ENCODE assay signal across 20 mouse cellular contexts in genomic region chr11:94361166-94361870, GRCm38 (mm10). TPM values are rescaled to one million over a fixed set of nuclear protein-coding genes. Genes with fewer than 3 reads are reported as not detected.
DNase-seq lines count a peak whose midpoint lies in the region; ATAC-seq lines count a peak whose summit lies in the region.
"Had no signal": no experiment of that assay in that cellular context is flagged by ENCODE, and none has a peak within 500 bp of the region (broad histone marks: within the 10 kb centered on the region; RNA-seq: fewer than 3 reads in every experiment).

No protein-coding gene starts in this region.

- H3K4me3 ChIP-seq in hindbrain, embryonic 14.5 days (replicated peaks; ENCODE audit: low read length) = no peak overlapping the region
- H3K4me3 ChIP-seq in midbrain, embryonic 10.5 days = no peak overlapping the region
- H3K4me3 ChIP-seq: forebrain, embryonic 13.5 days; heart, adult 2 months; heart, embryonic 15.5 days; hindbrain, embryonic 10.5 days had no signal

- DNase-seq in cerebellum, adult 11 months = peak; percentile 65
- peak; percentile 73 to 79 for DNase-seq in cerebellum, adult 18-20 months
- DNase-seq in cerebellum, adult 9-11 months = peak; percentile 91
- DNase-seq in cerebellum, postnatal 36 days = peak; percentile 74
- no peak for DNase-seq in hindbrain, embryonic 14.5 days (ENCODE audit: low spot score)
- no peak for DNase-seq in midbrain, embryonic 10.5 days (ENCODE audit: low spot score)
- no peak for DNase-seq in adipocyte (ENCODE audit: low spot score)
- DNase-seq: adrenal gland, adult 8-10 months; forebrain, postnatal 0 days; gastrocnemius, postnatal 14 days; heart, adult 2 months; heart, postnatal 14 days; kidney, adult 8-10 months had no signal

- H3K27me3 ChIP-seq in hindbrain, embryonic 14.5 days (ENCODE audit: control insufficient read depth, insufficient read depth, low read length) = no peaks in the 10 kb centered on the region
- H3K27me3 ChIP-seq in midbrain, embryonic 10.5 days (ENCODE audit: low read depth, poor library complexity, severe bottlenecking) = no peaks in the 10 kb centered on the region
- H3K27me3 ChIP-seq: forebrain, embryonic 13.5 days; heart, embryonic 15.5 days had no signal

- H3K9ac ChIP-seq in hindbrain, embryonic 14.5 days = no peak overlapping the region
- H3K9ac ChIP-seq: forebrain, embryonic 13.5 days; forebrain, postnatal 0 days; heart, embryonic 15.5 days had no signal

- WGBS in hindbrain, embryonic 14.5 days = 96% methylated on average over 14 of the region's 14 CpGs
- WGBS in midbrain, embryonic 10.5 days = 92% methylated on average over 14 of the region's 14 CpGs

- no peak for ATAC-seq in hindbrain, embryonic 14.5 days (ENCODE audit: low FRiP score)
- ATAC-seq: forebrain, embryonic 13.5 days; forebrain, postnatal 0 days; hindbrain, embryonic 16.5 days; inflammation-experienced regulatory T-cells, adult 6 months; intestine, postnatal 0 days had no signal

- H3K27ac ChIP-seq in hindbrain, embryonic 14.5 days = no peak overlapping the region
- H3K27ac ChIP-seq in midbrain, embryonic 10.5 days (replicated peaks) = no peak overlapping the region
- H3K27ac ChIP-seq: forebrain, embryonic 13.5 days; heart, adult 2 months; heart, embryonic 15.5 days; hindbrain, embryonic 10.5 days had no signal

- H3K4me2 ChIP-seq in hindbrain, embryonic 14.5 days (replicated peaks) = no peak overlapping the region
- H3K4me2 ChIP-seq: forebrain, embryonic 13.5 days; heart, embryonic 11.5 days; heart, embryonic 15.5 days had no signal

- no peaks in the 10 kb centered on the region for H3K4me1 ChIP-seq in hindbrain, embryonic 14.5 days (replicated peaks; ENCODE audit: control insufficient read depth, insufficient read depth, low read length)
- H3K4me1 ChIP-seq in midbrain, embryonic 10.5 days = 0 out of 2 replicates have a peak, but pooled peaks cover 2% of the 10 kb centered on the region
- H3K4me1 ChIP-seq: forebrain, embryonic 13.5 days; heart, embryonic 15.5 days had no signal

- H3K36me3 ChIP-seq in hindbrain, embryonic 14.5 days (replicated peaks; ENCODE audit: control insufficient read depth, insufficient read depth) = no peaks in the 10 kb centered on the region
- no peaks in the 10 kb centered on the region for H3K36me3 ChIP-seq in midbrain, embryonic 10.5 days
- H3K36me3 ChIP-seq: heart, embryonic 15.5 days; hindbrain, embryonic 10.5 days had no signal

- H3K9me3 ChIP-seq in hindbrain, embryonic 14.5 days (ENCODE audit: control insufficient read depth, low read length) = no peaks in the 10 kb centered on the region
- no peaks in the 10 kb centered on the region; the same call in 1 of the 2 replicates for H3K9me3 ChIP-seq in midbrain, embryonic 10.5 days (replicated peaks)
- H3K9me3 ChIP-seq: heart, embryonic 15.5 days had no signal

RNA-seq across cellular contexts. Expression of gene Abcc3, which starts 31.5 kb away (rescaled TPM):
- polyA plus RNA-seq in hindbrain, embryonic 14.5 days (2014; fragmentation: Nextera tagmentation; extraction: Ambion mirVana) = 0.85 and 1.1 TPM in 2 replicates
- 0.37 and 0.42 TPM in 2 replicates for polyA plus RNA-seq in midbrain, embryonic 10.5 days (2016; fragmentation: Nextera tagmentation; extraction: Ambion mirVana)

RNA-seq across cellular contexts. Expression of gene Ankrd40, which starts 33.5 kb away (rescaled TPM):
- 12.8 and 12.9 TPM in 2 replicates for polyA plus RNA-seq in hindbrain, embryonic 14.5 days (2014; fragmentation: Nextera tagmentation; extraction: Ambion mirVana)
- polyA plus RNA-seq in midbrain, embryonic 10.5 days (2016; fragmentation: Nextera tagmentation; extraction: Ambion mirVana) = 11.1 and 12.9 TPM in 2 replicates

RNA-seq across cellular contexts. Expression of gene Luc7l3, which starts 39.5 kb away (rescaled TPM):
- 94.9 and 105 TPM in 2 replicates for polyA plus RNA-seq in hindbrain, embryonic 14.5 days (2014; fragmentation: Nextera tagmentation; extraction: Ambion mirVana)
- polyA plus RNA-seq in midbrain, embryonic 10.5 days (2016; fragmentation: Nextera tagmentation; extraction: Ambion mirVana) = 105 and 109 TPM in 2 replicates

Comparison
In these comparisons a context has a peak if more than half of its experiments do, and no peak if none do; other contexts are left out.
1. DNase-seq: peak in cerebellum, adult 11 months (single experiment), cerebellum, adult 18-20 months (2 of 2), cerebellum, adult 9-11 months (single experiment) and cerebellum, postnatal 36 days (2 of 2); none in hindbrain, embryonic 14.5 days (single experiment), midbrain, embryonic 10.5 days (single experiment) and adipocyte (single experiment).